Comparison of ENCODE assay signal across 34 mouse cellular contexts in genomic region chr5:107387788-107388187, GRCm38 (mm10). TPM values are rescaled to one million over a fixed set of nuclear protein-coding genes. Genes with fewer than 3 reads are reported as not detected.
DNase-seq lines count a peak whose midpoint lies in the region; TF ChIP-seq lines count a peak whose summit lies in the region.
"Had no signal": no experiment of that assay in that cellular context is flagged by ENCODE, and none has a peak within 500 bp of the region (broad histone marks: within the 10 kb centered on the region; RNA-seq: fewer than 3 reads in every experiment).

No protein-coding gene starts in this region.

- peak overlapping the region; percentile 66; the same call in 1 of the 2 replicates for H3K27ac ChIP-seq in layer of hippocampus, adult 2 months
- H3K27ac ChIP-seq: embryonic facial prominence, embryonic 10.5 days; embryonic facial prominence, embryonic 13.5 days; forebrain, embryonic 12.5 days; hindbrain, embryonic 12.5 days; hindbrain, embryonic 15.5 days had no signal

- no peaks in the 10 kb centered on the region for H3K79me2 ChIP-seq in myocyte (ENCODE audit: control insufficient read depth, insufficient read depth)

- TF ChIP-seq CTCF in layer of hippocampus, adult 2 months (conservative IDR thresholded peaks at IDR 0.05) = no peak

- H3K27me3 ChIP-seq in myocyte (ENCODE audit: control insufficient read depth, insufficient read depth, insufficient read length) = no peaks in the 10 kb centered on the region
- H3K27me3 ChIP-seq: embryonic facial prominence, embryonic 13.5 days; forebrain, embryonic 12.5 days; hindbrain, embryonic 12.5 days; hindbrain, embryonic 15.5 days had no signal

- no peaks in the 10 kb centered on the region for H3K36me3 ChIP-seq in myocyte (ENCODE audit: control insufficient read depth, insufficient read depth)
- H3K36me3 ChIP-seq: embryonic facial prominence, embryonic 10.5 days; forebrain, embryonic 12.5 days; hindbrain, embryonic 15.5 days had no signal

- no peak overlapping the region for H3K4me2 ChIP-seq in myocyte (ENCODE audit: low read depth)
- H3K4me2 ChIP-seq: embryonic facial prominence, embryonic 13.5 days; forebrain, embryonic 12.5 days; heart, embryonic 11.5 days; hindbrain, embryonic 12.5 days; hindbrain, embryonic 15.5 days had no signal

- H3ac ChIP-seq in myocyte (ENCODE audit: control insufficient read depth, insufficient read length) = no peak overlapping the region

- no peak for DNase-seq in layer of hippocampus, adult 2 months (ENCODE audit: low spot score in 2 of 2)
- no peak for DNase-seq in layer of hippocampus, adult 9-10 months (ENCODE audit: low spot score)
- DNase-seq in NIH3T3 (ENCODE audit: low read depth) = peak; percentile 61
- no peak for DNase-seq in cerebellum, postnatal 4 days (ENCODE audit: low spot score in 2 of 2)
- no peak for DNase-seq in lung, postnatal 36 days
- DNase-seq: adrenal gland, postnatal 10 days; adrenal gland, postnatal 36 days; cerebellum, adult 18-20 months; cerebellum, adult 9-10 months; cerebellum, postnatal 14 days; gastrocnemius, postnatal 14 days; heart, adult 11 months had no signal

- no peak overlapping the region for H3K4me3 ChIP-seq in layer of hippocampus, adult 2 months
- H3K4me3 ChIP-seq in myocyte = no peak overlapping the region
- H3K4me3 ChIP-seq: embryonic facial prominence, embryonic 10.5 days; embryonic facial prominence, embryonic 13.5 days; erythroblast, embryonic 14.5 days; forebrain, embryonic 12.5 days; hindbrain, embryonic 12.5 days; hindbrain, embryonic 15.5 days had no signal

- no peak for TF ChIP-seq POLR2A in myocyte (IDR thresholded peaks at IDR 0.05; ENCODE audit: insufficient read length, low read depth)

TF ChIP-seq in myocyte, 11 proteins besides CTCF, POLR2A, EP300 and RAD21:
- TF ChIP-seq CEBPB (IDR thresholded peaks at IDR 0.05; ENCODE audit: insufficient read depth, poor library complexity, severe bottlenecking) (0 out of 2 replicates have a peak, but pooled peaks have one; percentile 59), TCF12 (IDR thresholded peaks at IDR 0.05; ENCODE audit: insufficient read depth, poor library complexity, severe bottlenecking) (no peak), MAX (IDR thresholded peaks at IDR 0.05; ENCODE audit: low read depth) (no peak), REST (IDR thresholded peaks at IDR 0.05; ENCODE audit: insufficient read depth, insufficient read length) (peak; percentile 38), USF1 (IDR thresholded peaks at IDR 0.05; ENCODE audit: low read depth) (no peak), POLR2AphosphoS2 (IDR thresholded peaks at IDR 0.05; ENCODE audit: insufficient read length, low read depth) (no peak), TCF3 (IDR thresholded peaks at IDR 0.05; ENCODE audit: insufficient read length, low read depth) (no peak), E2F4 (IDR thresholded peaks at IDR 0.05; ENCODE audit: insufficient read depth) (no peak), MYOD1 (IDR thresholded peaks at IDR 0.05; ENCODE audit: control insufficient read depth in 1 of 3, insufficient read length in 2 of 3, low read depth in 2 of 3) (peak in 2 of 3 experiments; percentile 5 to 12), MYOG (IDR thresholded peaks at IDR 0.05; ENCODE audit: control insufficient read depth in 1 of 3, insufficient read depth in 1 of 3, insufficient read length in 2 of 3, low read depth in 2 of 3) (peak in 1 of 3 experiments; percentile 13), SRF (IDR thresholded peaks at IDR 0.05; ENCODE audit: control insufficient read depth, insufficient read length, low read depth) (no peak)

RNA-seq across cellular contexts. Expression of gene Ephx4, which starts 14.7 kb away (rescaled TPM):
- 10 to 100 TPM; 59.4 to 62.5 TPM for total RNA-seq in layer of hippocampus, adult 2 months (2021)
- not detected for polyA plus RNA-seq in myocyte (2012; fragmentation: generic; extraction: Trizol)
- total RNA-seq: common myeloid progenitor, adult 5-6 weeks; hematopoietic stem cell, adult 5-6 weeks had no signal
- polyA plus RNA-seq: erythroblast, embryonic 14.5 days had no signal

RNA-seq across cellular contexts. Expression of gene Lpcat2b, which starts 43.6 kb away (rescaled TPM):
- under 1 TPM in 1 of 2 experiments, not detected in 1; 0.31 TPM for total RNA-seq in layer of hippocampus, adult 2 months (2021)
- not detected for polyA plus RNA-seq in myocyte (2012; fragmentation: generic; extraction: Trizol)
- total RNA-seq: adrenal gland, adult 18-20 months; adrenal gland, postnatal 10 days; adrenal gland, postnatal 36 days; common myeloid progenitor, adult 5-6 weeks; ES-E14; gastrocnemius, adult 18-20 months; gastrocnemius, postnatal 14 days; gastrocnemius, postnatal 4 days; heart, adult 8-10 months; heart, postnatal 25 days; hematopoietic stem cell, adult 5-6 weeks had no signal
- polyA plus RNA-seq: activated CD4-positive, CD25-positive, alpha-beta regulatory T cell, adult 4 months; embryonic facial prominence, embryonic 10.5 days; embryonic facial prominence, embryonic 13.5 days; erythroblast, embryonic 14.5 days; forebrain, embryonic 12.5 days; forebrain, embryonic 16.5 days; heart, embryonic 11.5 days; heart, embryonic 14.5 days; heart, postnatal 0 days; hindbrain, embryonic 12.5 days; hindbrain, embryonic 15.5 days; intestine, embryonic 14.5 days; intestine, postnatal 0 days had no signal

RNA-seq across cellular contexts. Expression of gene Btbd8, which starts 50.0 kb away (rescaled TPM):
- 100 to 1,000 TPM; 105 to 114 TPM for total RNA-seq in layer of hippocampus, adult 2 months (2021)
- 0.62 TPM for polyA plus RNA-seq in myocyte (2012; fragmentation: generic; extraction: Trizol)

RNA-seq across cellular contexts. Expression of gene Brdt, which starts 56.8 kb away (rescaled TPM):
- 10 to 100 TPM; 16.2 to 17.3 TPM for total RNA-seq in layer of hippocampus, adult 2 months (2021)
- polyA plus RNA-seq in myocyte (2012; fragmentation: generic; extraction: Trizol) = 0.95 TPM
- total RNA-seq: common myeloid progenitor, adult 5-6 weeks had no signal
- polyA plus RNA-seq: erythroblast, embryonic 14.5 days had no signal
